Mouse (Mus musculus): ENCODE results near the gene 4931422A03Rik. TPM values are rescaled to one million over a fixed set of nuclear protein-coding genes. Genes with fewer than 3 reads are reported as not detected.

Gene 4931422A03Rik
- polyA plus RNA-seq, 1 experiment from 2014 or later: 1.0 TPM

DNA sequence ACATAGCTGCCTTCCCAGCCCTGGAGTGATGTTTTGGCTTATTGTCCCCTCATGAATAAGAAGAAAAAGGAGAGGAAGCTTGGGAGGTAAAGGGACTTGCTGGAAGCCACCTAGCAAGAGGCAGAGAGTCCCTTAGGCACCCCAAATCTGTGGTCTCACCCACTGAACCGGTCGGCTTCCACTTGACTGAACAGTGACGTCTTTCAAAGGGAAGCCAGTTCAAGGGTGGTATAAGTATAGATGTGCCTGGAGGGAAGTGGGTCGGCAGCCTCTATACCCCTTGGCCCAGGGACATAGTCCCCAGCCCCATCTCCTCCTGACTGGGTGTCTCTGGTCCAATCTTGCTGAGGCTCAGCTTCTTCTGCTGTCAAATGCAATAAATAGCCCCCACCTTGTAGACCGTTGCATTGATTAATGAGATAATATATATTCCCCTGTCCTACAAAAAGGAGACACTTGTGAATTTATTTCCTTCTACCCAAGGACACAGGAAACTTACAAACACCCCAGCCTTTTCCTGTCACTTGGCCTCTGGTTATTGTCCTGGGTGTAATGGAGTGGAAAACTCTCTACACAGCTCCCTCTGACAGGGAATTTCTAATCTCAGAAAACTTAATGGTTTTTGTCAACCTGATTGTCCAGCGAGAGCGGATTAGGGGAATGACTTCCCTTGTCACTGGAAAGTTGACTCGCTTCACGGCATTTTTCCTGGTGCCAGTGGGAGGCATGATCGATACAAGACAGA is 92.3 kb downstream of the 4931422A03Rik start:
- Histone ChIP-seq H3K36me3 (ENCODE audit: control insufficient read depth, insufficient read depth, low read length) (no peaks in the 10 kb centered on the region), H3K27ac (ENCODE audit: low read length) (no peak overlapping the region), H3K4me3 (ENCODE audit: low read length) (no peak overlapping the region), H3K4me2 (ENCODE audit: low read depth, low read length) (no peak overlapping the region), H3K27me3 (replicated peaks; ENCODE audit: control insufficient read depth, insufficient read depth, low read length) (no peaks in the 10 kb centered on the region), H3K9ac (ENCODE audit: low read depth, low read length) (no peak overlapping the region), H3K9me3 (ENCODE audit: control insufficient read depth, low read length) (no peaks in the 10 kb centered on the region), H3K4me1 (ENCODE audit: control insufficient read depth, insufficient read depth, low read length) (no peaks in the 10 kb centered on the region)
- ATAC-seq: no peak
- 65% methylated on average over 10 of the region's 10 CpGs for WGBS

DNA sequence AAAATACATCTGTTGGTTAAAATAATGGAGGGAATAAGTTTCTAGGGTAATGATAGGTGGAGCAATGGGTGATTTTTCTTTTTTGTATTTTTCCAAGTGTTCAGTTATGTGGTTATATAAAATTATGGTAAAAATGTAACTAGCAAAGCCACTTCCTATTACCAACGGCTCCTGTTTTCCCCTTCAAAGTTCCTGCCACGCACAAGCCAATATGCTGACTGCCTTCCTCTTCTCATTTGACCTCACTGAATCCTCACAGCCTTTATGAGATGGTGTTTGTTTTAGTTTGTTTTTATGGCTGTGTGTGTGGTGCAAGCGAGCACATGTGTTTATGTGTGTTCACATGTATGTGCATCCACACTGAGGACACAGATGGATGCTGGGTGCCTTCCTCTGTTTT is 93.5 kb downstream of the 4931422A03Rik start:
- Histone ChIP-seq H3K27ac (ENCODE audit: low read length) (no peak overlapping the region), H3K27me3 (replicated peaks; ENCODE audit: control insufficient read depth, insufficient read depth, low read length) (no peaks in the 10 kb centered on the region), H3K4me1 (ENCODE audit: control insufficient read depth, insufficient read depth, low read length) (0 out of 2 replicates have a peak, but pooled peaks cover 4% of the 10 kb centered on the region), H3K4me3 (ENCODE audit: low read length) (no peak overlapping the region), H3K9me3 (ENCODE audit: control insufficient read depth, low read length) (no peaks in the 10 kb centered on the region), H3K4me2 (ENCODE audit: low read depth, low read length) (no peak overlapping the region), H3K36me3 (ENCODE audit: control insufficient read depth, insufficient read depth, low read length) (no peaks in the 10 kb centered on the region), H3K9ac (ENCODE audit: low read depth, low read length) (no peak overlapping the region)
- no peak for ATAC-seq
- WGBS: 55% methylated on average over 3 of the region's 3 CpGs

DNA sequence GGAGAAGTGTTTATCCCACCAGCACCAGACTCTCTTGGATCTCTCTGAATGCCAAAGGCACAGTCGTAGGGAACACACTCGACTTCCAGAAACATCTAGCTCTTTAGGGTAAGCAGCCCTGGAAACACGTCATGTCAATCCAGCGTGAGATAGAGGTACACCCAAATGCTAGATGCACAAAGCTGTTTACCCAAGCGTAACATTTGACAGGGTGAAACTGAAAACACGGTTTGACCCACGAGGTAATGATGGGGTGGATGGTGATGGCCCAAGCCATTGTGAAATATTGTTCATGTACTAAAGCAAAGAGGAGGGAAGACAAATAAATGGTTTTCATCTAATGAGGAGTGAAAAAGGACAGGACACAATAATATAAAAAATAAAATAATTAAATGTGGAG is 93.9 kb downstream of the 4931422A03Rik start:
- ATAC-seq: no peak
- Histone ChIP-seq H3K4me1 (ENCODE audit: control insufficient read depth, insufficient read depth, low read length) (0 out of 2 replicates have a peak, but pooled peaks cover 4% of the 10 kb centered on the region), H3K27ac (ENCODE audit: low read length) (no peak overlapping the region), H3K9me3 (ENCODE audit: control insufficient read depth, low read length) (no peaks in the 10 kb centered on the region), H3K4me3 (ENCODE audit: low read length) (no peak overlapping the region), H3K9ac (ENCODE audit: low read depth, low read length) (no peak overlapping the region), H3K36me3 (ENCODE audit: control insufficient read depth, insufficient read depth, low read length) (no peaks in the 10 kb centered on the region), H3K4me2 (ENCODE audit: low read depth, low read length) (no peak overlapping the region), H3K27me3 (replicated peaks; ENCODE audit: control insufficient read depth, insufficient read depth, low read length) (no peaks in the 10 kb centered on the region)
- WGBS: 51% methylated on average over 7 of the region's 7 CpGs

DNA sequence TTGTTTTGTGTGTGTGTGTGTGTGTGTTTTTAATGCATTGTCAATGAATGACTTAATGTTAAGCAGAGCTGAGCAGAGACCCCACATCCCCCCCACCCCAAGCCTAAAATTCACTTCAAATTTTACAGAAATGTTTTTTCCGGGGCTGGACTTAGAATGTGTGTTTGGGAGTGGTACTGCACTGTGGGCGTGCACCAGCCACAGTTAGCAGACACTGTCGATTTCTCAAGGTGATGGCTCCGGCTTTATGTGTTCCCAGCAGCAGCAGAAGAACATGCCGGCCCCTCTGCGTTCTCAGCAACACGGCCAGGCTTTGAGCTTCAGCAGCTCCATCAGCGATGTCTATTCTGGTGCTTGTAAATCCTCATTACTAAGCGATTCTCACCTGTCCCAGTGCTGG is 95.7 kb downstream of the 4931422A03Rik start:
- Histone ChIP-seq H3K9ac (ENCODE audit: low read depth, low read length) (no peak overlapping the region), H3K4me1 (ENCODE audit: control insufficient read depth, insufficient read depth, low read length) (0 out of 2 replicates have a peak, but pooled peaks cover 4% of the 10 kb centered on the region), H3K9me3 (ENCODE audit: control insufficient read depth, low read length) (no peaks in the 10 kb centered on the region), H3K36me3 (ENCODE audit: control insufficient read depth, insufficient read depth, low read length) (no peaks in the 10 kb centered on the region), H3K27me3 (replicated peaks; ENCODE audit: control insufficient read depth, insufficient read depth, low read length) (no peaks in the 10 kb centered on the region), H3K4me3 (ENCODE audit: low read length) (no peak overlapping the region), H3K27ac (ENCODE audit: low read length) (no peak overlapping the region), H3K4me2 (ENCODE audit: low read depth, low read length) (no peak overlapping the region)
- WGBS: 62% methylated on average over 9 of the region's 9 CpGs
- ATAC-seq: no peak

DNA sequence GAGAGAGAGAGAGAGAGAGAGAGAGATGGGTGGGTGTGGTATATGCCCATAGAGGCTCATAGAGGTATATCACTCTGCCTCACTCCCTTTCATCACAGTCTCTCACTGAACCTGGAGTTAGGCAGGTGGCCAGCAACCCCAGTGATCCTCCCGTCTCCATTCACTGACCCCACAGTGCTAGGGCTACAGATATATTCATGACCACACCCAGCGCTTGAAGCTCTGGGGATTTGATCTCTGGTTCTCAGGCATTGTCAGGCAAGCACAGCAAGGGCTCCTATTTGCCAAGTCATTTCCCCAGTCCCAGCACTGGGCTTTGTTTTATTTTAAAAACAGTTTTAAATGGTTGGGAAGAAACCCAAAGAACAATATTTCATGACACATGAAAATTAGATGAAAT is 96.1 kb downstream of the 4931422A03Rik start:
- no peaks in the 10 kb centered on the region for H3K27me3 ChIP-seq (replicated peaks; ENCODE audit: control insufficient read depth, insufficient read depth, low read length)
- 44% methylated on average over 2 of the region's 2 CpGs for WGBS
- no peak overlapping the region for H3K4me2 ChIP-seq (ENCODE audit: low read depth, low read length)
- no peak overlapping the region for H3K4me3 ChIP-seq (ENCODE audit: low read length)
- ATAC-seq: no peak
- H3K27ac ChIP-seq (ENCODE audit: low read length): no peak overlapping the region
- no peak overlapping the region for H3K9ac ChIP-seq (ENCODE audit: low read depth, low read length)
- no peaks in the 10 kb centered on the region for H3K9me3 ChIP-seq (ENCODE audit: control insufficient read depth, low read length)
- H3K36me3 ChIP-seq (ENCODE audit: control insufficient read depth, insufficient read depth, low read length): no peaks in the 10 kb centered on the region
- H3K4me1 ChIP-seq (ENCODE audit: control insufficient read depth, insufficient read depth, low read length): 0 out of 2 replicates have a peak, but pooled peaks cover 4% of the 10 kb centered on the region

DNA sequence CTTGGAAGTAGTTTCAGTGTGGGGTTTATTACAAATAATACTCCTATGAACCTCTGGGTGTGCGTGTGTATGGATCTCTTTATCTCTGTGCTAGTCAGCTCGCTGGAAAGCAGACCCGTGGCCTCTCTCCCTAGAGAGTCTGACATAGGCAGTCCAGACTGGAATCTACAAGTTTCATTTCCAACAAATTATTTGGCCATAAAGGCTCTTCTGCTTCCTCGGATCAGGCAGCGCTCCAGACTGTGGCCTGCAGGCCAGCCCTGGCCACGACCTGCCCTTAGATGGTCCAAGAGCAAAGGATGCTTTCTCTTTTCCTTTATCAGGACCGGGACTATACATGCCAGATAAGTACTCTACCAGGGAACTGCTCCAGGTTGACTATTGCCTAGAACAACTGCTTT is 96.7 kb downstream of the 4931422A03Rik start:
- H3K36me3 ChIP-seq (ENCODE audit: control insufficient read depth, insufficient read depth, low read length): no peaks in the 10 kb centered on the region
- 0 out of 2 replicates have a peak, but pooled peaks cover 4% of the 10 kb centered on the region for H3K4me1 ChIP-seq (ENCODE audit: control insufficient read depth, insufficient read depth, low read length)
- H3K4me2 ChIP-seq (ENCODE audit: low read depth, low read length): no peak overlapping the region
- no peaks in the 10 kb centered on the region for H3K9me3 ChIP-seq (ENCODE audit: control insufficient read depth, low read length)
- H3K27ac ChIP-seq (ENCODE audit: low read length): no peak overlapping the region
- H3K27me3 ChIP-seq (replicated peaks; ENCODE audit: control insufficient read depth, insufficient read depth, low read length): no peaks in the 10 kb centered on the region
- no peak overlapping the region for H3K9ac ChIP-seq (ENCODE audit: low read depth, low read length)
- H3K4me3 ChIP-seq (ENCODE audit: low read length): no peak overlapping the region
- WGBS: 69% methylated on average over 7 of the region's 7 CpGs
- no peak for ATAC-seq

DNA sequence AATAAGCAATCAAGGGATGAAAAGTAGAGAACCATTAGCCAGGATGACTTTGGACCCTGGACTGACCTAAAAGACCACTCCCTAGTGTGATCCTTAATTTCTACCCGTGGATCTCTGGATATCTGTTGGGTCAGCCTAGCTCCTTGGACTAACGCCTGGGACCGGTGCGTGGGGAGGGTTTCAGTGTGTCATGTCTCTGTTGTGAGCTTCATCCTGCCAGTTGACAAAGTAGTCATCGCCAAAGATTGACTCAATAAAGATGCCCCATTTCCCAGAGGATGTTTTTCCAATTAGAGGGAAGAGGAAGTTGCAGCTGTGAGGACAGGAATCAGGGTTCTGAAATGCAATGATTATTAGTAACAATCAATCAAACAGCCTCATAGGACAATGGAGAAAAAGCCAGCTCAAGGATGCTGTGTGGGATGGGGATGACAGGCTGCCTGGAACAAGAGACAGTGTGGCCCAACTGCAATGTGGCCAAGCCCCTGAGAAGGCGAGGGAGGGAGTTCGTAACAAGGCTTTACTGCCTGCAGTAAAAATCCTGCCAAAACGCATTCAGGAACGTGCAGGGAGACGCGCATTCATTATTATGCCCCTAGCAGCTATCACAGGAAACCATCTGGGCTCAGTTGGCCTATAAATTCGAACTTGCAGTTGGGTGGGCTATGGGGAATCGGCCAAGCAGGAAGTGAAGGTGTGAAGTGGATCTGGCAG is 97.7 kb downstream of the 4931422A03Rik start:
- 53% methylated on average over 13 of the region's 13 CpGs for WGBS
- Histone ChIP-seq H3K4me2 (ENCODE audit: low read depth, low read length) (no peak overlapping the region), H3K4me3 (ENCODE audit: low read length) (no peak overlapping the region), H3K27me3 (replicated peaks; ENCODE audit: control insufficient read depth, insufficient read depth, low read length) (no peaks in the 10 kb centered on the region), H3K4me1 (ENCODE audit: control insufficient read depth, insufficient read depth, low read length) (0 out of 2 replicates have a peak, but pooled peaks cover 4% of the 10 kb centered on the region), H3K27ac (ENCODE audit: low read length) (no peak overlapping the region), H3K9ac (ENCODE audit: low read depth, low read length) (no peak overlapping the region), H3K9me3 (ENCODE audit: control insufficient read depth, low read length) (no peaks in the 10 kb centered on the region), H3K36me3 (ENCODE audit: control insufficient read depth, insufficient read depth, low read length) (no peaks in the 10 kb centered on the region)
- no peak; the same call in 1 of the 2 replicates for ATAC-seq

DNA sequence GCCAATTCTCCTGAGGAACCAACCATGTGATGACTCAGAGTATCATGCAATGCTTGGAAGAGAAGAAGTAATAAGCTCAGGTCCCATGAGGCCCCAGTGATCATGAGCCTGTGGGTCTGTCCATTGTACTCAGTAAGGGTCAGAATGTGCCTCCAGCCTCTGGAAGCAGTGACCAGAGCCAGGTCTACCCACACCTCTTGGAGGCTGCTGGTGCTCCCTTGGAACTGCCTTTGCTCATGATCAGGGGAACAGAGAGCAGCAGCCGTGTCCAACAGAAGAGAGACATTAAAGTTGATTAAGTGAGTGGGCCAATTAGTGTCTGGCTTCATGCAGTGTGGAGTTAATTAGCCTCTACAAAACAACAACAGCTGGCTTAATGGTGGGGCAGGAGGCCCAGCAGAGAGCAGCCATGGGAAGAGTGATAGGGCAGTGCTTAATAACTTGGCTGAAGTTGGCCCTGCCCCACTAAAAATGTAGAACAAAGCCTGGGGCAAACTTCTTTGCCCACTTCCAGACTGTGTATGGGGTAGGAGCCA is 100.5 kb downstream of the 4931422A03Rik start:
- 0 out of 2 replicates have a peak, but pooled peaks cover 4% of the 10 kb centered on the region for H3K4me1 ChIP-seq (ENCODE audit: control insufficient read depth, insufficient read depth, low read length)
- no peaks in the 10 kb centered on the region for H3K27me3 ChIP-seq (replicated peaks; ENCODE audit: control insufficient read depth, insufficient read depth, low read length)
- WGBS: 59% methylated on average over 1 of the region's 1 CpGs
- no peak for ATAC-seq
- H3K36me3 ChIP-seq (ENCODE audit: control insufficient read depth, insufficient read depth, low read length): no peaks in the 10 kb centered on the region
- no peak overlapping the region for H3K27ac ChIP-seq (ENCODE audit: low read length)
- H3K9me3 ChIP-seq (ENCODE audit: control insufficient read depth, low read length): no peaks in the 10 kb centered on the region
- no peak overlapping the region for H3K4me2 ChIP-seq (ENCODE audit: low read depth, low read length)
- H3K4me3 ChIP-seq (ENCODE audit: low read length): no peak overlapping the region
- no peak overlapping the region for H3K9ac ChIP-seq (ENCODE audit: low read depth, low read length)

DNA sequence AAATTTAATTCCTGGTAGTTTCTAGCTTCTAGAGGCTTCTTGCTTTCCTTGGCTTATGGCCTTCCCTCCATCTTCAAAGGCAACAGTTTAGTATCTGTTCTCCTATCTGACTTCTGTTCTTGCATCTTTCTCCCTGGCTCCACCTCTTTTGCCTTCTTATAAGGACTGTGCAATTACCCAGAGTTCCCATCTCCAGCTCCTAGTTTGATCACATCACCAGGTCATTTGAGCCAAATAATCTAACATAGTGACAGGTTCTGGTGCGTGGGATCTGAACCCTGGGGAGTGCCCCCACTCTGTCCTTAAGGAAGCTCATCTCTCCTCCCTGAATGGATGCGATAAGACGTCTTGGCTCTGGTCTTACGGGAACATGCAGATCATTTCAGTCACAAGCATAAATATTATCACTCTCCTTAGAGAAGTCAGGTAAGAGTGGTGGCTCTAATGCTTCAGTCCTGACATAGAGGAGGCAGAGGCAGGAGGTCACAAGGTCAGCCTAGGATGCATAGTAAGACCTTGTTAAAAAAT is 101.5 kb downstream of the 4931422A03Rik start:
- no peak for ATAC-seq
- 81% methylated on average over 4 of the region's 4 CpGs for WGBS
- H3K27me3 ChIP-seq (replicated peaks; ENCODE audit: control insufficient read depth, insufficient read depth, low read length): no peaks in the 10 kb centered on the region
- no peak overlapping the region for H3K4me3 ChIP-seq (ENCODE audit: low read length)
- no peaks in the 10 kb centered on the region for H3K9me3 ChIP-seq (ENCODE audit: control insufficient read depth, low read length)
- no peak overlapping the region for H3K27ac ChIP-seq (ENCODE audit: low read length)
- H3K4me2 ChIP-seq (ENCODE audit: low read depth, low read length): no peak overlapping the region
- 0 out of 2 replicates have a peak, but pooled peaks cover 4% of the 10 kb centered on the region for H3K4me1 ChIP-seq (ENCODE audit: control insufficient read depth, insufficient read depth, low read length)
- H3K36me3 ChIP-seq (ENCODE audit: control insufficient read depth, insufficient read depth, low read length): no peaks in the 10 kb centered on the region
- no peak overlapping the region for H3K9ac ChIP-seq (ENCODE audit: low read depth, low read length)

Measured in intestine, embryonic 16.5 days (tissue).